ENCODE assay signal across 27 mouse cellular contexts in the genomic region with DNA sequence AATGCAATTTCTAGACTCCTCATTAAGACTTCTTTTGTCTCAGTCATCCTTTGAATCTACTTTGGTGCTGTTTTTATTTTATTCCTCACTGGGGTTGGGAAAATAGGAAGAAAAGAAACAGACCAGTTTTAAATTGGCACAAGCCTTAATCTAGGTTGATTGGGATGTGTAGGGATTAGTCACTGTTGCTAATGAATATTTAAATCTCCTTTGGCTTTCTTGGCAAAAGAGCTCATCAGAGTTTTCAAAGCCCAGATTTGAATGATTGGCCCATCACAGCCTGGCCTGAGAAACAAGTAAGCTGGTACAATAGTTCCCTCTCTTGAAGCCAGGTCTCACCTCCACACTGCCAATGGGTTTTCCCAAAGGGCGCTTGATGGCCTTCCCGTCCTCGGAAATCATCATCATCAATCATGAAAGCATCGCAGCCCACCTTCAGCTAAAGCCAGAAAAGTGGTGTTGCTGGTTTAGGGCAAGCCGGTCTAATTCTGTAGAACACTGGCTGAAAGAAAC.
DNase-seq lines count a peak whose midpoint lies in the region; ATAC-seq lines count a peak whose summit lies in the region.
"Had no signal": no experiment of that assay in that cellular context is flagged by ENCODE, and none has a peak within 500 bp of the region (broad histone marks: within the 10 kb centered on the region; RNA-seq: fewer than 3 reads in every experiment).

No protein-coding gene starts in this region.

- ATAC-seq in hindbrain, embryonic 16.5 days = peak; percentile 67; the same call in 1 of the 2 replicates
- no peak for ATAC-seq in neural tube, embryonic 15.5 days (ENCODE audit: low FRiP score)
- ATAC-seq in forebrain, embryonic 16.5 days = peak; percentile 77
- ATAC-seq: activated CD4-positive, CD25-positive, alpha-beta regulatory T cell, adult 4 months; intestine, postnatal 0 days; midbrain, embryonic 16.5 days had no signal

- H3K9ac ChIP-seq in hindbrain, embryonic 16.5 days (ENCODE audit: low read depth, low read length) = no peak overlapping the region
- H3K9ac ChIP-seq in neural tube, embryonic 15.5 days (replicated peaks) = no peak overlapping the region
- no peak overlapping the region for H3K9ac ChIP-seq in forebrain, embryonic 16.5 days (replicated peaks; ENCODE audit: low read depth, low read length)
- H3K9ac ChIP-seq: hindbrain, embryonic 12.5 days; limb, embryonic 12.5 days; liver, embryonic 15.5 days; lung, embryonic 14.5 days; neural tube, embryonic 13.5 days; stomach, embryonic 15.5 days had no signal

- no peaks in the 10 kb centered on the region for H3K9me3 ChIP-seq in hindbrain, embryonic 16.5 days (ENCODE audit: control insufficient read depth, low read length)
- H3K9me3 ChIP-seq in hindbrain, embryonic 10.5 days = no peaks in the 10 kb centered on the region
- no peaks in the 10 kb centered on the region for H3K9me3 ChIP-seq in neural tube, embryonic 15.5 days (replicated peaks)
- H3K9me3 ChIP-seq in forebrain, embryonic 16.5 days (ENCODE audit: control insufficient read depth, low read length) = no peaks in the 10 kb centered on the region
- H3K9me3 ChIP-seq: hindbrain, embryonic 12.5 days; limb, embryonic 12.5 days; liver, embryonic 15.5 days; neural tube, embryonic 13.5 days; stomach, embryonic 15.5 days had no signal

- H3K4me2 ChIP-seq in hindbrain, embryonic 16.5 days (ENCODE audit: low read length) = no peak overlapping the region
- no peak overlapping the region for H3K4me2 ChIP-seq in neural tube, embryonic 15.5 days
- H3K4me2 ChIP-seq in forebrain, embryonic 16.5 days (ENCODE audit: low read length) = no peak overlapping the region
- H3K4me2 ChIP-seq: hindbrain, embryonic 12.5 days; limb, embryonic 12.5 days; liver, embryonic 15.5 days; lung, embryonic 14.5 days; neural tube, embryonic 13.5 days; stomach, embryonic 15.5 days had no signal

- H3K4me1 ChIP-seq in hindbrain, embryonic 16.5 days (ENCODE audit: control insufficient read depth, insufficient read depth, low read depth, low read length) = no peaks in the 10 kb centered on the region
- H3K4me1 ChIP-seq in hindbrain, embryonic 10.5 days (replicated peaks) = peaks cover 20% of the 10 kb centered on the region
- no peaks in the 10 kb centered on the region for H3K4me1 ChIP-seq in neural tube, embryonic 15.5 days
- no peaks in the 10 kb centered on the region for H3K4me1 ChIP-seq in forebrain, embryonic 16.5 days (replicated peaks; ENCODE audit: control insufficient read depth, insufficient read depth, low read length)
- H3K4me1 ChIP-seq: liver, embryonic 15.5 days; neural tube, embryonic 13.5 days; stomach, embryonic 15.5 days had no signal

- no peak for DNase-seq in hindbrain, embryonic 10.5 days (ENCODE audit: low spot score)
- DNase-seq in neural tube, embryonic 10.5 days (ENCODE audit: extremely low spot score, low spot score) = no peak
- DNase-seq in kidney, postnatal 36 days = no peak
- DNase-seq: adrenal gland, adult 8-10 months; B cell, adult 2 months; cerebellum, adult 11 months; cerebellum, adult 9-10 months; cerebellum, postnatal 36 days; gastrocnemius, postnatal 36 days; heart, postnatal 14 days; kidney, adult 9 months; kidney, postnatal 10 days; lung, embryonic 14.5 days; right cerebral cortex, postnatal 25 days had no signal

- H3K36me3 ChIP-seq in hindbrain, embryonic 16.5 days (ENCODE audit: control insufficient read depth, insufficient read depth, low read length) = no peaks in the 10 kb centered on the region
- H3K36me3 ChIP-seq in hindbrain, embryonic 10.5 days = 0 out of 2 replicates have a peak, but pooled peaks cover 8% of the 10 kb centered on the region
- 0 out of 2 replicates have a peak, but pooled peaks cover 2% of the 10 kb centered on the region for H3K36me3 ChIP-seq in neural tube, embryonic 15.5 days
- no peaks in the 10 kb centered on the region for H3K36me3 ChIP-seq in forebrain, embryonic 16.5 days (ENCODE audit: control insufficient read depth, insufficient read depth)
- H3K36me3 ChIP-seq: hindbrain, embryonic 12.5 days; liver, embryonic 15.5 days; stomach, embryonic 15.5 days had no signal

- H3K27ac ChIP-seq in hindbrain, embryonic 16.5 days (ENCODE audit: low read depth, low read length) = no peak overlapping the region
- H3K27ac ChIP-seq in hindbrain, embryonic 10.5 days = no peak overlapping the region
- H3K27ac ChIP-seq in neural tube, embryonic 15.5 days (replicated peaks) = 0 out of 2 replicates have a peak overlapping the region, but pooled peaks have one; percentile 23
- H3K27ac ChIP-seq in forebrain, embryonic 16.5 days (ENCODE audit: low read length) = no peak overlapping the region
- H3K27ac ChIP-seq: hindbrain, embryonic 12.5 days; limb, embryonic 12.5 days; liver, embryonic 15.5 days; neural tube, embryonic 13.5 days; stomach, embryonic 15.5 days had no signal

- no peaks in the 10 kb centered on the region for H3K27me3 ChIP-seq in hindbrain, embryonic 16.5 days (replicated peaks; ENCODE audit: control insufficient read depth, insufficient read depth, low read length)
- H3K27me3 ChIP-seq in hindbrain, embryonic 10.5 days (ENCODE audit: insufficient read depth, poor library complexity, severe bottlenecking) = no peaks in the 10 kb centered on the region
- H3K27me3 ChIP-seq in neural tube, embryonic 15.5 days (replicated peaks) = no peaks in the 10 kb centered on the region
- no peaks in the 10 kb centered on the region for H3K27me3 ChIP-seq in forebrain, embryonic 16.5 days (replicated peaks; ENCODE audit: control insufficient read depth, insufficient read depth, low read length)
- H3K27me3 ChIP-seq: hindbrain, embryonic 12.5 days; limb, embryonic 12.5 days; liver, embryonic 15.5 days; neural tube, embryonic 13.5 days; stomach, embryonic 15.5 days had no signal

- 65% methylated on average over 5 of the region's 5 CpGs for WGBS in hindbrain, embryonic 16.5 days
- 97% methylated on average over 5 of the region's 5 CpGs for WGBS in hindbrain, embryonic 10.5 days
- WGBS in neural tube, embryonic 15.5 days = 62% methylated on average over 5 of the region's 5 CpGs
- WGBS in forebrain, embryonic 16.5 days = 29% methylated on average over 5 of the region's 5 CpGs

- no peak overlapping the region for H3K4me3 ChIP-seq in hindbrain, embryonic 16.5 days (ENCODE audit: low read length)
- no peak overlapping the region for H3K4me3 ChIP-seq in hindbrain, embryonic 10.5 days
- no peak overlapping the region for H3K4me3 ChIP-seq in neural tube, embryonic 15.5 days (replicated peaks)
- H3K4me3 ChIP-seq in forebrain, embryonic 16.5 days (replicated peaks; ENCODE audit: low read length) = no peak overlapping the region
- H3K4me3 ChIP-seq: gastrocnemius, adult 2 months; hindbrain, embryonic 12.5 days; limb, embryonic 12.5 days; liver, embryonic 15.5 days; myocyte; neural tube, embryonic 13.5 days; stomach, embryonic 15.5 days had no signal
